Mouse (Mus musculus) adrenal gland, adult 18-20 months (tissue): Measurements from ENCODE around the gene Ccl6. TPM values are rescaled to one million over a fixed set of nuclear protein-coding genes. Genes with fewer than 3 reads are reported as not detected.

Source experiments
- DNase-seq, 2 experiments: peaks; one replicate each; pipeline ENCODE4 v3.0.0; 2021 to 2022; ENCODE audit warnings: low spot score in 2 of 2
- long read RNA-seq, 2 experiments: library from polyadenylated mRNA; stranded (forward); transcript quantifications; one replicate each; pipeline ENCODE4 v2.0.0; 2021
- total RNA-seq, 2 experiments: library from RNA; stranded (reverse); gene quantifications; 1 replicate in 1 of 2; 2 replicates in 1 of 2; pipeline ENCODE4 v1.2.3; 2021

Gene Ccl6
- 10 to 100 TPM; 16.6 to 36.3 TPM for total RNA-seq
- long read RNA-seq, experiment 1, transcript Ccl6-201 (4 exons, 1,440 nt): major isoform, 10 of 10 reads
- long read RNA-seq, experiment 1, partial matches to known transcripts: 0 of 10 reads
- long read RNA-seq, experiment 1, other reads (novel, unspliced or antisense): 0 of 10 reads
- long read RNA-seq, experiment 2, transcript Ccl6-201 (4 exons, 1,440 nt): major isoform, 6 of 8 reads
- long read RNA-seq, experiment 2, partial matches to known transcripts: 1 of 8 reads
- long read RNA-seq, experiment 2, other reads (novel, unspliced or antisense): 0 of 8 reads

DNA sequence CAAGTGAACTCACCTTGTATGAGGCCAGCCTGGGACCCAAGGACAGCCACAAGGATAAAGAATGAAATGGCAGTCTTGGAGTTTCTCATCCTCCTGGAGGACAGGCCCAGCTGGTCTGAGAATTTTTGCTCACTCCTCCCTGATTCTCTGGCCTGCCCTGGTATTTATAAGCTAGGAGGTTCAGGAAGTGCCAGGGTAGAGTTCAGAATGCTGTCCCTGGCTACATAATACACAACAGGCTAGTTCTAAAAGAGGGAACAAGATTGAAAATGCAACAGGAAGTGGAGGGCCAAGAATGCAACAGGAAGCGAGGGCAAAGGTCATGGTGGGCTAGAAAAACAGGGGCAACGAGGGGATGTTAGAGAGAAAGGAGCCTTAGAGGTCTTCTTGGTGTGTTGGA is at the start of gene Ccl6:
TSS of gene Ccl6 (minus strand) at position 235 of the 400 bp plus-strand sequence.
- DNase-seq: peak in 1 of 2 experiments; percentile 26

GRCm38 (mm10) chr11:83641216-83641615 is 48.3 kb upstream of the Ccl6 start:
- DNase-seq: no peak

DNA sequence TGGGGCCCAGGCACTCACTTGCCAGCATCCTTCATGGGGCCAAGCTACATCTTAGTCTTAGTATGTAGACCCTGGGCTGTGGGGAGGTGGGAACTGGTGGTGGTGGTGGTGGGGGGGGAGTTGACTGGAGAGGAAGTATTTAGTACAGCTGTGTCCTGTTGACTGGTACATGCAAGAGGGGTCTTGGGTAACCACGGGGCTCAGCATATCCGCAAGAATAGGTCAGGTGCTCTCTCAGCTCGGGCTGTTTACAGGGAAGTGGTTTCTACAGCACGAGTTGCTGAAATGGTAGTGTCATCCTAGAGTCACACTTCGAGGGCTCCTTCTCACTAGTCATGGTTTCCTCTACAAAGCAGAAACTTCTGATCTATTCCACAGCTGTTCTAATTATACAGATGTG is 47.3 kb upstream of the Ccl6 start:
- DNase-seq: no peak

DNA sequence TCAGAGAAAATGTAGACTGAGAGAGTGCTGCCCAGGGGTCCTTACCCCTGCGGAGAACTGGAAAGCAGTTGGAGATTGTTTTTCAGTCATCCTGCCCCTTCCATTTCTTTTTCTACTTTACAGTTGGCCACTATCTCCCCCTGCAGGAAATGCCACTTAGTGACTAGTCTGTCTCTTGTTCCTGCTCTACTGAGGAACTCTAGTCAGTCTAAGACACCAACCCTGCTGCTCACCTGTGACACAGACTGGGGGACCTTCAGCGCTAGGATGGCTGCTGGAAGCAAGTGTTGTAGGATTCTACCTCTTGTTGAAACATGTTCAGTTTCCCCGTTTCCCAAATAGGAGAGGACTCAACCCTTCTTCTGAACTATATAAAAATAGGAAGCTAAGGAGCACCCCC is 46.6 kb upstream of the Ccl6 start:
- DNase-seq: no peak

- no peak for DNase-seq
Observed at GRCm38 (mm10) chr11:83638934-83639333, 46.0 kb upstream of the Ccl6 start.

GRCm38 (mm10) chr11:83636742-83637235 is 43.9 kb upstream of the Ccl6 start:
- DNase-seq: no peak

DNA sequence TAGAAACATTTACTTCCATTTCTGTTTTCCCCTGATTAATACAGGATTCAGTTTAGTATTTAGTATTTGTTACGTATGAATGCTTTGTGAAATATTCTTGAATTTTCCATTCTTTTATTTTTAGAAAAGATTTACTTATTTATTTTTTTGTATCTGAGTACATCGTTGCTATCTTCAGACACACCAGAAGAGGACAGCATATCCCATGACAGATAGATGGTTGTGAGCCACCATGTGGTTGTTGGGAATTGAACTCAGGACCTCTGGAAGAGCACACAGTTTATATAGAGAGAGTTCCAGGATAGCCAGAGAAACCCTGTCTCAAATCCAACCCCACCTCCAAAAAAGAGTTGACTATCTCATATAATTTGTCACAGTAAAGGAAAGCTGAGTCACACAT is 42.0 kb upstream of the Ccl6 start:
- no peak for DNase-seq

- no peak for DNase-seq
Observed at GRCm38 (mm10) chr11:83634425-83634824, 41.5 kb upstream of the Ccl6 start.

GRCm38 (mm10) chr11:83632744-83633143 is 39.9 kb upstream of the Ccl6 start:
- no peak for DNase-seq

DNA sequence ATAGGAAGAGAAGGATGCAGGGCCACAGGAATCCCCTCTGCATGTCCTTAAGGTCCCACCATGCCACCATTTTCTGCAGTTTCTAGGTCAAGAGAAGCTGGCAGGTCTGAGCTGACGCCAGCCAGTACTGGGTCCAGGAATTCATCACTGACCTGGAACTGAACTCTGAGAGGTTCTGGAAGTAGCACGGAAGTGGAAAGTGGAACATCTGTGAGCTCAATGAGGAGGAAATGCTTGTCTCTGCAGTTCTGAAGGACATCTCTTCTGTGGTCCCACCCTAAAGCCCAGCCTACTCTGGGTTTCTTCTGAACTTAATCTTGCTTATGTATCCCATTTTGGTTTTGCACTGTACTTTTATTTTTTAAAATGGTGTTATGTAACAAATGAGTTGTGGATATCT is 38.2 kb upstream of the Ccl6 start:
- DNase-seq: no peak

DNA sequence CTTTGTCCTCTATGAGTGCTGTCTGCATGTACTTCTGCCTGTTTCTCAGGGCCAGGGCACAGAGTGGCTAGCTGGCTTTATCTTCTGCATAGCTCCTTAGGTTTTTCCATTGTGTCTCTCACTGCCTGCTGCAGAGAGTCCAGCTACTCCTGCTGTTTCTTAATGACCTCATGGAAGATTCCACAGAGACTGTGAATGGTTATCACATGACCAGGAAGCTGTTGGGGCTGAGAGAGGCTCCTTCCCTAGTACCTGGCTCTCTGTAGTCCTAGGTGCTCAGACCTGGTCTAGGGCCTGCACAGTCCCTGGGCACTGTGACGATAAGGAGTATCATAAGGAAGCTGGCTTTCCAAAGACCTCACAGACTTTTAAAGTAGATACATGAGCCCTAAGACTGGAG is 37.7 kb upstream of the Ccl6 start:
- DNase-seq: no peak

GRCm38 (mm10) chr11:83628808-83629207 is 35.9 kb upstream of the Ccl6 start:
- no peak for DNase-seq

GRCm38 (mm10) chr11:83623586-83623985 is 30.7 kb upstream of the Ccl6 start:
- DNase-seq: no peak

DNA sequence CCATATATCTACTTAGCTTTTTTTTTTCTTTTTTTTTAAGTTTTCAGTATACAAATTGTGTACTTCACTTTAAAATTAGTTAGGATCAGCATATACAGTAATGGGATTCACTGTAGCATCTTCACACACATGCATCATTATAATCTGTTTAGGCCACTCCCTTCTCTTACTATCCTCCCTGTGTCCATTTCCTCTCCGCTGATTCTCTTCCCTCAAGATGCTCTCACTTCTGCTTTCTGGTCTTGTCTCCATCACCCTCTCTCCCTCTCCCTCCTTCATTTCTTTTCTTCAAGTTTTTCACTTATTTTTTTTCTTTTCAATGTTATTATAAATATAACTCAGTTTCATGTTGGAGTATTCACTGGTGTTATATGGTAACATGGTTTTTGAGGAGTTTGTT is 26.1 kb upstream of the Ccl6 start:
- DNase-seq: no peak

- DNase-seq: no peak
Observed at GRCm38 (mm10) chr11:83618238-83618637, 25.4 kb upstream of the Ccl6 start.

GRCm38 (mm10) chr11:83616586-83616985 is 23.7 kb upstream of the Ccl6 start:
- DNase-seq: no peak

- DNase-seq: no peak
Observed at GRCm38 (mm10) chr11:83610900-83611299, 18.0 kb upstream of the Ccl6 start.

DNA sequence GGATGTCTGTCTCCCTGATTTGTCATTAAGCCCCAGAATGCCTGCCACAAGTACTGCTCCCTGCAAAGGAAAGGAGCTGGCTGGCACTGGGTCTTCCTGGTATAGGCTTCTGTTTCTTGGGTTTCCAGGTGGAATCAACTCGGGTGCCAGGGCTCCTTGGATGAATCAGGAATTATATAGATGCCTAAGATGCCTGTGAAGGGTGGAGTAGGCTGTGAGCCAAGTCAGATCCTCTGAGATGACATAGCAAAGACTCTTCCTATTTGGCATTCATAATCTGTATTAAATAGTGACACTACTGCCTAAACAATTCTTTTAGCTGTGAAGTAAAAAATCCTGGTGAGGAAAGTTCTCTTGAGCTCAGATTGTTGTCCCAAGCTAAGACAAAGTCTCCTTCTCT is 13.5 kb upstream of the Ccl6 start:
- no peak for DNase-seq

GRCm38 (mm10) chr11:83605535-83605934 is 12.6 kb upstream of the Ccl6 start:
- DNase-seq: no peak

GRCm38 (mm10) chr11:83604698-83605097 is 11.8 kb upstream of the Ccl6 start:
- no peak for DNase-seq

GRCm38 (mm10) chr11:83603399-83603798 is 10.5 kb upstream of the Ccl6 start:
- no peak for DNase-seq

DNA sequence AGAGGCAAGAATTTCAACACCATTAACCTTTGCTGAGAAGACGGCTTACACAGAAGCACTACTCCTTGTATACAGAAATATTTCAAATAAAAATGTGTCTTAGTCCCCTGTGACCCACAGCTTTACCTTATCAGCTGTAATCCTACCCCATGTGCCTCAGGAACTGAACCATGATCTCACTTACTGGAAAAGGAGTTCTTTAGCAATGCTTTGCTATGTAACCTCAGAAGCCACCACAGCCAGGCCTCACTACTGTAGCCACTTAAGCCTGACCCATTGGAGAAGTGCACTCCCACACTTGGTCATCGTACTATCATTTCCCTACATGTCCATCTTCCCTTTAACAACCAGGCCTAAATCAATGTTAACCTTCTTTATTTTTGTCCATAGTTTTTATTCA is 7.7 kb upstream of the Ccl6 start:
- DNase-seq: no peak

DNA sequence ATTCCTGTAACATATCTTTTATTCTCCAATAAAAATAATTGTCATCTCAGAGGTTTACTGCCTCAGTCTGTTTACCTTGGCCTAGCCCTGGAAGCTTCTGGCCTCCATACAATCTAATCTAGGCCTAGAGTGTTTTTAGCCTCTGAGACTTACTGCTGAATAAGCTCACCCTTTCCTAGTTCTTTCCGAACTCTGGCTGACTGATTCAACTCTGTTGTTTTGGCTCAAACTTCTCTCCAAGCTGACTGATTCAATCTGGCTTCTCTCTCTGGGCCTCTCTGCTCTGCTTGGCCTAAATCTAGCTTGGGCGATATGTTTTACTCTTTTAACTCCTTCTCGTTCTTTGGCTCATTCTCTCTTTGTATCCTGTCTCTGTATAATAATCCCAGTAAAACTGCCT is 6.1 kb upstream of the Ccl6 start:
- DNase-seq: no peak
